Mouse (Mus musculus): ENCODE data around the gene Nr1h3.

DNA sequence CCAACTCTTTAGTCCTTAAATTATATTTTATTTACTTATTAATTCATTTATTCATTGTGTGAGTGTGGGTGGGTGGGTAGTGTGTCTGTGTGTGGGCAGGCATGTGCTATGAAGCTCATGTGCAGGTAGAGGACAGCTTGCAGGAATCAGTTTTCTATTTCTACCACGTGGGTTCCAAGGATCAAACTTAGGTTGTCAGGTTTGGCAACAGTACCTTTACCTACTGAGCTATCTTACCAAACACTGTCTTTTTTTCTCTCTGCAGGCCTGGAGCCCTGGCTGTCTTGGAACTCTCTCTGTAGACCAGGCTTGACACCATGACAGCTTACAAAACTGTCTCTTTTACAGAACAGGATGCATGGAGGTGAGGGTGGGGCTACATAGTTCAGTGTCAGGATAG, 51.3 kb downstream of the Nr1h3 start:
- TF ChIP-seq CTCF (IDR thresholded peaks at IDR 0.05; ENCODE audit: low read depth): no peak
- TF ChIP-seq EP300 (IDR thresholded peaks at IDR 0.05; ENCODE audit: low read depth): no peak

Measured in heart, postnatal 0 days (tissue).